Mouse (Mus musculus) kidney, adult 11 months (tissue): ENCODE data around the gene Tmprss9.
"Not testable (repeated sequence)": the region's sequence is repeated elsewhere in the genome, so short reads cannot be mapped to it uniquely, and the experiment has no call there.

Experiments
- DNase-seq: peaks from one replicate; pipeline ENCODE4 v3.0.0; 2022

Tmprss9 gene

GRCm38 (mm10) chr10:80871581-80871980, at the start of gene Tmprss9:
Gene Tmprss9 (plus strand): TSS chr10:80871848.
- peak; percentile 20 for DNase-seq

- DNase-seq, result no peak
Measured at GRCm38 (mm10) chr10:80821991-80822390, 49.7 kb upstream of the Tmprss9 start.

- DNase-seq, result no peak
Measured at GRCm38 (mm10) chr10:80822528-80822927, 49.1 kb upstream of the Tmprss9 start.

GRCm38 (mm10) chr10:80823316-80823715, 48.3 kb upstream of the Tmprss9 start:
- DNase-seq, result no peak

- no peak for DNase-seq
Measured at GRCm38 (mm10) chr10:80823847-80824643, 47.6 kb upstream of the Tmprss9 start.

GRCm38 (mm10) chr10:80824827-80825226, 46.8 kb upstream of the Tmprss9 start:
- DNase-seq, result no peak

- DNase-seq, result peak; percentile 100
Measured at GRCm38 (mm10) chr10:80826151-80827062, 45.2 kb upstream of the Tmprss9 start, which contains the start of gene Oaz1. Gene Oaz1 (plus strand): TSS chr10:80826656.

GRCm38 (mm10) chr10:80827063-80827869, 44.4 kb upstream of the Tmprss9 start:
- no peak for DNase-seq

GRCm38 (mm10) chr10:80827870-80828420, 43.7 kb upstream of the Tmprss9 start:
- DNase-seq, result no peak

GRCm38 (mm10) chr10:80828587-80828986, 43.1 kb upstream of the Tmprss9 start:
- not testable (repeated sequence) for DNase-seq

GRCm38 (mm10) chr10:80829359-80830278, 42.0 kb upstream of the Tmprss9 start:
- no peak for DNase-seq

- peak; percentile 91 for DNase-seq
Measured at GRCm38 (mm10) chr10:80831136-80831535, 40.5 kb upstream of the Tmprss9 start.

- no peak for DNase-seq
Measured at GRCm38 (mm10) chr10:80832818-80833217, 38.8 kb upstream of the Tmprss9 start.

- DNase-seq, result no peak
Measured at GRCm38 (mm10) chr10:80835617-80836016, 36.0 kb upstream of the Tmprss9 start.

- DNase-seq, result no peak
Measured at GRCm38 (mm10) chr10:80836949-80837379, 34.7 kb upstream of the Tmprss9 start.

- DNase-seq, result no peak
Measured at GRCm38 (mm10) chr10:80837827-80838226, 33.8 kb upstream of the Tmprss9 start.

GRCm38 (mm10) chr10:80838346-80838912, 33.2 kb upstream of the Tmprss9 start:
- DNase-seq, result no peak

GRCm38 (mm10) chr10:80839848-80840247, 31.8 kb upstream of the Tmprss9 start:
- DNase-seq, result no peak

- no peak for DNase-seq
Measured at GRCm38 (mm10) chr10:80841685-80842084, 30.0 kb upstream of the Tmprss9 start.

GRCm38 (mm10) chr10:80842334-80842733, 29.3 kb upstream of the Tmprss9 start:
- no peak for DNase-seq
